Mouse (Mus musculus) midbrain, postnatal 0 days (tissue): ENCODE results near the gene Esp24. TPM values are rescaled to one million over a fixed set of nuclear protein-coding genes. Genes with fewer than 3 reads are reported as not detected.
"Not testable (repeated sequence)": the region's sequence is repeated elsewhere in the genome, so short reads cannot be mapped to it uniquely, and the experiment has no call there.

Experiments
- ATAC-seq: fragments of 200-750 bp; cut with Nextera tagmentation; 2 replicates; pipeline ENCODE4 v1.8.0; 2017; ENCODE audit warnings: moderate number of reproducible peaks, mild to moderate bottlenecking, moderate TSS enrichment, moderate library complexity; ENCODE audit not compliant: low FRiP score
- DNase-seq: peaks from one replicate; pipeline ENCODE4 v3.0.0-alpha.2; 2015; ENCODE audit warnings: low spot score
- H3K27ac ChIP-seq: fragments of 300-500 bp; sonication (generic); 2 replicates; pipeline ENCODE4 v1.5.1; 2014; ENCODE audit warnings: low read depth, mild to moderate bottlenecking, low read length, mixed read lengths
- H3K27me3 ChIP-seq: fragments of 300-500 bp; sonication (generic); 2 replicates; pipeline ENCODE4 v1.6.1; 2014; ENCODE audit warnings: low read length, control low read depth, mixed read lengths; ENCODE audit not compliant: insufficient read depth
- H3K36me3 ChIP-seq: fragments of 300-500 bp; sonication (generic); 2 replicates; pipeline ENCODE4 v1.6.1; 2014; ENCODE audit warnings: low read length, control low read depth, mixed read lengths; ENCODE audit not compliant: insufficient read depth
- H3K4me1 ChIP-seq: fragments of 300-500 bp; sonication (generic); 2 replicates; pipeline ENCODE4 v1.6.1; 2014; ENCODE audit warnings: mild to moderate bottlenecking, control low read depth, antibody characterized with exemption, low read length, mixed read lengths; ENCODE audit not compliant: insufficient read depth
- H3K4me2 ChIP-seq: fragments of 300-500 bp; sonication (generic); 2 replicates; pipeline ENCODE4 v1.6.1; 2014; ENCODE audit warnings: low read depth, mild to moderate bottlenecking, low read length, mixed read lengths; ENCODE audit not compliant: poor library complexity, severe bottlenecking
- H3K4me3 ChIP-seq: fragments of 300-500 bp; sonication (generic); 2 replicates; pipeline ENCODE4 v1.5.1; 2014; ENCODE audit warnings: low read depth, mild to moderate bottlenecking, low read length, moderate library complexity
- H3K9ac ChIP-seq: fragments of 300-500 bp; sonication (generic); replicated peaks from 2 replicates; pipeline ENCODE4 v1.6.1; 2014; ENCODE audit warnings: mild to moderate bottlenecking, low read length, moderate library complexity, mixed read lengths; ENCODE audit not compliant: poor library complexity, severe bottlenecking
- H3K9me3 ChIP-seq: fragments of 300-500 bp; sonication (generic); 2 replicates; pipeline ENCODE4 v1.6.1; 2016; ENCODE audit warnings: low read length, control low read depth
- CTCF ChIP-seq: IDR thresholded peaks from 2 replicates; pipeline ENCODE4 v1.5.1; 2016; ENCODE audit warnings: antibody characterized with exemption, mild to moderate bottlenecking
- WGBS: fragments of 180-500 bp; shearing (Covaris S2); extraction: QIAGEN DNeasy Blood & Tissue Kit; methylation state at CpG from one replicate; pipeline ENCODE4 v1.1.7; 2014; 5-methylcytosine and 5-hydroxymethylcytosine counted together
- polyA plus RNA-seq: library from polyadenylated mRNA; unstranded; fragments of >200 nt; fragmentation: Nextera tagmentation; extraction: Ambion mirVana; gene quantifications from 2 replicates; pipeline ENCODE4 v1.2.1, GENCODE M21; 2015
- total RNA-seq: library from RNA; depleted of rRNA; stranded (reverse); fragments of >200 nt; gene quantifications from 2 replicates; pipeline ENCODE4 v1.2.3, GENCODE M21; 2014; rRNA removed

The Esp24 gene
- total RNA-seq (not detected in 2 replicates), polyA plus RNA-seq (not detected in 2 replicates)

DNA sequence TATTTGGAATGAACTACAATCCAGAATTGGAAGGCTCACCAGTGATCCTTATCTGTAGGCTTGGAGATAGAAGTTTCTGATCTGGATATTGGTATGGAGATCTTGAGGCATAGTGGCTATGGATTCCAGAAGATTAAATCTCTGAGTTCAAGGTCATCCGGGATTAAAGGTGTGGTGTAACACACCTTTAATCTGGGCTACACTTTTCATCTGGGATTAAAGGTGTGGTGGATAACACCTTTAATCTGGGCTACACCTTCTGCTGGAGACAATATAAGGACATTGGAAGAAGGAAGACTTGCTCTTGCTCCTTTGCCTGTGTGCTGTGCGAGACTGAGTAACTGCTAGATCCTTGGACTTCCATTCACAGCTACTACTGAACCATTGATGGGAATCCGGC, at the start of gene Esp24:
Esp24 (plus strand) TSS at position 301 of the 400 bp plus-strand sequence.
- H3K4me1 ChIP-seq, H3K36me3 ChIP-seq, H3K9me3 ChIP-seq, ATAC-seq, H3K27me3 ChIP-seq, H3K9ac ChIP-seq, H3K4me3 ChIP-seq, H3K27ac ChIP-seq, H3K4me2 ChIP-seq, DNase-seq: not testable (repeated sequence)
- 87% methylated on average over 3 of the region's 3 CpGs for WGBS

DNA sequence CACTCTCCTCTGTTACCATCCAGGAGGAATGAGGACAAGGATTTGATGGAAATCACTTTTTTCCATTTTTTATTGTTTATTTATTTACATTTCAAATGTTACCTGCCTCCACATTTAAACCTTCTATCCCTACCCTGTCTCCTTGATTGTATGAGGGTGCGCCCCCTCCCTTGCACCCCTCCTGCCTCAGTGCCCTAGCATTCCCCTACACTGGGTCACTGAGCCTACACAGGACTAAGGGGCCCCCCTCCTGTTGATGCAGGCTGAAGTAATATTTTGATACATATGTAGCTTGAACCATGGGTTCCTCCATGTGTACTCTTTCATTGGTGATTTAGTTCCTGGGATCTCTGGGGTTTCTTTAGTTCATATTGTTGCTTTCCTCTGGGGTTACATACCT, 26.6 kb upstream of the Esp24 start:
- no peak for TF ChIP-seq CTCF
- Histone ChIP-seq H3K4me2 (no peak overlapping the region), H3K9ac (no peak overlapping the region), H3K4me3 (no peak overlapping the region), H3K4me1 (no peaks in the 10 kb centered on the region), H3K27me3 (no peaks in the 10 kb centered on the region), H3K9me3 (0 out of 2 replicates have a peak, but pooled peaks cover 3% of the 10 kb centered on the region), H3K36me3 (no peaks in the 10 kb centered on the region), H3K27ac (no peak overlapping the region)
- ATAC-seq (no peak), DNase-seq (no peak)
- 87% methylated on average over 1 of the region's 1 CpGs for WGBS

DNA sequence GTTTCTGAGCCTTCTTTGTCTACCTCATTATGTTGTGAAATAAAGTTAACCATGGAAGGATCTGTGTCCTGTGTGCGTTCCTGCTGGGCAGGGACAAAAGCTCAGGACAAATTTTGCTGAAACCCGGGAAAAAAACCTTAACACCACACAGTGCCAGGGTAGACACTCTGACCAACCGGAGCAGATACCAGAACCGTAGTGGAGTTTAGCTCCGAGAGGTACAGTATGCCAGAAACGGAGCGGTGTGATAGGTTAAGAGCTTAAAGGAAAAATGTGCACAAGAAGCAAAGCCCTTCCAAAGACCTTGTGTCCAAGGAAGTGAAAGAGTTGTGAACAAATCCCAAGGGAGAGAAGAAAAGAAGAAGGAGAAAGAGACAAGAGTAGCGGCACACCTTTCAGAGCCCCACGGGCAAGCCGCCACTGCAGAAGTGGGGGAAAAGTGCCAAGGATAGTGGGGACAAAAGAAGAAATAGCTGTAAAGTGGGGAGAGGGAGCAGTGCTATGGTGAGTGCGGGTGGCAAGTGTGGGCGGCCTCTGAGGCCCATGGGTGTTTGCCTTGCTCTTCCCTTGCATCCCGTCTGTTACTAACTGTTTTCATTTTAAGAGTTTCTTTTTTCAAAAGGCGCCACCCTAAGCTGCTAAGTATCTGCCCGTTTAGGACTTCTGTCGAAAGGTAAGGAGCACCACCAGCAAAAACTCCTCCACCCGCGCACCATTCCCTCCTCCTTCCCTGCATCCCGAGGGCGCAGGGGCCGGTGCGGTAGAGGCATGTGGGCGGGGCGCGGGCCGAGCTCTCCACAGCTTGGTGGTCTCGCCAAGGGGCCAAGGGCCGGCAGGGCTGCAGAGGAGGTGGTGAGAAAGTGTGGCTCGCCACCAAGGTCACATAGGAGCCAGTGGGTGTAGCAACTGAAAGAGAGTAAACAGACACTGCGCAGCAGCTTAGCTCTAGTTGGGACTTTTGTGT, 25.5 kb upstream of the Esp24 start:
- Histone ChIP-seq H3K9me3 (0 out of 2 replicates have a peak, but pooled peaks cover 5% of the 10 kb centered on the region), H3K36me3 (no peaks in the 10 kb centered on the region), H3K27ac (no peak overlapping the region), H3K27me3 (no peaks in the 10 kb centered on the region), H3K9ac (no peak overlapping the region), H3K4me2 (peak overlapping the region; percentile 54), H3K4me3 (peak overlapping the region; percentile 37), H3K4me1 (no peaks in the 10 kb centered on the region)
- WGBS, result 33% methylated on average over 30 of the region's 30 CpGs
- TF ChIP-seq CTCF, result no peak
- ATAC-seq, result no peak
- DNase-seq, result no peak

GRCm38 (mm10) chr17:39017184-39017583, 19.3 kb upstream of the Esp24 start:
- ATAC-seq, result peak; percentile 52; the same call in 1 of the 2 replicates
- H3K4me3 ChIP-seq, result peak overlapping the region; percentile 12; the same call in 1 of the 2 replicates
- 37% methylated on average over 14 of the region's 14 CpGs for WGBS

DNA sequence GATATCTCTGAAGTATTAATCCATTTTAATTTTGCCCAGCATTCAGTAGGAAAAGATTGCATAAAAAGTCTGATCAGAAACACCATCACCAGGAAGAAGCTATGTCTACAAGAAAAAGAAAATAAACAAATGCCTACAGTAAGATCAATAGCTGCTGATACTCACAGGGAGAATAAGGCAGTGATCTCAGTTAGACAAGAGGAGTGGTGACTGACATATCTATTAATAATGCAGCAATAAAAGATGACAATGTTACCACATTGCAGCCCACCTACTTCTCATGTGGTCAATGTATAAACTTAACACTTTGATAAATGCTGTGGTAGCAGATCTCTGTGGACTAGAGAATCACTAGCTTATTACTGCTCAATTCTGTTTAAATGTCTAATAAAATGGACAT, 6.7 kb downstream of the Esp24 start, which contains the start of gene Gm21903:
Gm21903 (minus strand) TSS at position 101 of the 400 bp plus-strand sequence.
- H3K4me2 ChIP-seq, result no peak within 1 kb of the TSS
- H3K27me3 ChIP-seq, result no peaks in the 10 kb centered on the region
- no peaks in the 10 kb centered on the region for H3K9me3 ChIP-seq
- H3K36me3 ChIP-seq, result no peaks in the 10 kb centered on the region
- no peak for TF ChIP-seq CTCF
- no peak within 1 kb of the TSS for H3K9ac ChIP-seq
- DNase-seq (no peak), ATAC-seq (no peak)
- H3K4me1 ChIP-seq, result no peaks in the 10 kb centered on the region
- H3K27ac ChIP-seq, result no peak within 1 kb of the TSS
- no peak within 1 kb of the TSS for H3K4me3 ChIP-seq

More at GRCm38 (mm10) chr17:39017184-39017583, 19.3 kb upstream of the Esp24 start:
- no peak for DNase-seq
- peak overlapping the region; percentile 20; the same call in 1 of the 2 replicates for H3K4me2 ChIP-seq
- TF ChIP-seq CTCF, result no peak
- H3K27me3 ChIP-seq, result no peaks in the 10 kb centered on the region
- no peak overlapping the region for H3K9ac ChIP-seq
- H3K27ac ChIP-seq, result no peak overlapping the region
- H3K36me3 ChIP-seq, result no peaks in the 10 kb centered on the region
- no peaks in the 10 kb centered on the region for H3K4me1 ChIP-seq
- H3K9me3 ChIP-seq, result 0 out of 2 replicates have a peak, but pooled peaks cover 3% of the 10 kb centered on the region

GRCm38 (mm10) chr17:39063641-39064040, 27.1 kb downstream of the Esp24 start:
- H3K4me2 ChIP-seq, result no peak overlapping the region
- ATAC-seq (no peak), DNase-seq (no peak)
- no peak overlapping the region for H3K9ac ChIP-seq
- no peak for TF ChIP-seq CTCF
- H3K4me3 ChIP-seq, result no peak overlapping the region
- no peaks in the 10 kb centered on the region for H3K36me3 ChIP-seq
- H3K4me1 ChIP-seq, result no peaks in the 10 kb centered on the region
- no peaks in the 10 kb centered on the region for H3K27me3 ChIP-seq
- H3K27ac ChIP-seq, result no peak overlapping the region
- H3K9me3 ChIP-seq, result peaks cover 5% of the 10 kb centered on the region
